Mouse (Mus musculus): ENCODE measurements around the gene Ints4.

- TF ChIP-seq CTCF (IDR thresholded peaks at IDR 0.05; ENCODE audit: low read depth, low read length) (no peak), GATA1 (IDR thresholded peaks at IDR 0.05; ENCODE audit: borderline replicate concordance, low read length) (no peak), GATA2 (IDR thresholded peaks at IDR 0.05; ENCODE audit: borderline replicate concordance, low read depth, low read length) (no peak)
Measured at GRCm38 (mm10) chr7:97492420-97492819, 11.7 kb downstream of the Ints4 start.

All from G1E (cell line).